Mouse (Mus musculus): ENCODE results near the gene Tnni1.

DNA sequence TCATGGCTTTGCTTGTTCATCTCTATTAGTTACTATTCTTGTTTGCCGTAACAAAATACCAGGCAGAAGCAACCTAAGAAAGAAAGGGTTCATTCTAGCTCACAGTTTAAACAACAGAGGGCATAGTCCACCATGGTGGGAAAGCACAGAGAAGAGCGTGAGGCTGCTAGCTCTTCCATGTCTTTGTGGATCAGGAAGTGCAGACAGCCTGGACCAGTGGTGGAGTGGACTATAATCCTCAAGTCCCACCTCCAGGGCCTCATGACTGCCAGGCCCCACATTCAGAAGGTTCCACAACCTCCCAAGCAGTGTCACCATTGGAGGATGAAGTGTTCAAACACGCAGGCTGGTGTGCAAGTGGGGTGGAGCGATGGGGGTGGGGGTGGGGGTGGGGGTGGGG, 74.0 kb downstream of the Tnni1 start:
- TF ChIP-seq CTCF (IDR thresholded peaks at IDR 0.05; ENCODE audit: extremely low read depth, insufficient read depth, insufficient read length, insufficient replicate concordance), result no peak
- no peak for TF ChIP-seq POLR2A (IDR thresholded peaks at IDR 0.05; ENCODE audit: low read depth, low read length)
